Mouse (Mus musculus) inflammation-experienced regulatory T-cells, adult 16 weeks (primary cell): Measurements from ENCODE around the gene Dbp. TPM values are rescaled to one million over a fixed set of nuclear protein-coding genes. Genes with fewer than 3 reads are reported as not detected.

Experiments used
- polyA plus RNA-seq: library from polyadenylated mRNA; unstranded; fragments of 100-300 nt; shearing (Covaris generic); gene quantifications from one replicate; pipeline ENCODE4 v1.2.1, GENCODE M21; 2017

Dbp gene
- polyA plus RNA-seq: 14.7 TPM

GRCm38 (mm10) chr7:45704730-45705442, at the start of gene Dbp:
Gene Dbp (plus strand): TSS chr7:45705088.

DNA sequence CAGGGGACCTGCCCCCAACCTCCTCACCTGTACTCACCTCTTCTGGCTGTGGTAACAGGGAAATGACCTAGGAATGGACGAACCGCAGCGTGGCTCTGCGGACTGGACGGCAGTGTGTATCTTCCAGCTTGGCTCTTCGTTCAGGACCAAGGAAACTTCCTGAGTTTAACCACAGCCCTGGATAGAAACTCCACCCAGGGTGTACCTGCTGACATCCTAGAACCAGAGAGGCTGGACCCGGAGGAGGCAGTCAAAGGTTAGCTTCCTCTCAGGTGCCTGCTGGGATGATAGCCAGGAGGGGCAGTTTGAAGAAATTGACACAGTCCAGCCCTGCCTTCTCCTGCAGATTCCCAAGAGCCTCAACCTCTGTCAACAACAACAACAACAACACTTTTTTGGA, 38.7 kb upstream of the Dbp start, which contains the start of gene Fut2:
Gene Fut2, minus strand, starts transcription at position 234 of the 400 bp plus-strand sequence.

DNA sequence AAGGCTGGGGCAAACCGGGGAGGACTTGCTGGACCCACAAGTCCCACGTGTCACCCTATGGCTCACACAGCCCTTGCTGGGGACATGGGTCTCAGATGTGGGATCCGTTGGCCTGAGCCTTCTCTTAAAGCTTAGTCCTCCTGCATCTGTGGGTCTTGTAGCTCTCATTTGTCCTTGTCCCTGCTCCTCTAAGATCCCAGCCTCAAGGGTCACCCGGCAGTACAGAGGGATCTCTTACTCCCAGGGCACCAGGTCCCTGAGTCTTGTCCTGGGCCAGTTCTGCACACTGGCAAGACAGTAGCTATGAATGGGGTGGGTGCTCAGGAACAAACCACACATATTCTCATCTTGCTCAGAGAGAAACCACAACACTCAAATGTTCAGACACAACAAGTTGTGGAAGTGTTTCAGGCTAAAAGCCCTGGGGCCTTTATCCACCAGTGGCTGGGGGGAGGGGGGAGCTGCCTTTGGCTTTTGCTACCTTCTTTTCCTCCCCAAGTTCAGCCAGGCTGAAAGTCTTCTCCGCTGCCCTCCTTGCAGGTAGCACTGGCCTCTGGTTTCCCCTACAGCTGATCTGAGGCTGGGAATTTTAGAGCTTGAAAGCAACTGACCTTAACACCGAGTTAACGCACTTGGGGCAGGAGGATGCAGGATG, 21.4 kb upstream of the Dbp start, which contains the start of gene Ntn5:
Gene Ntn5, plus strand, starts transcription at position 627 of the 655 bp plus-strand sequence.

GRCm38 (mm10) chr7:45693921-45694591, 10.8 kb upstream of the Dbp start, which contains the start of gene Sec1:
Gene Sec1 (minus strand): TSS chr7:45694402.

GRCm38 (mm10) chr7:45699523-45700141, 5.3 kb upstream of the Dbp start, which contains the start of gene Car11:
Gene Car11 (plus strand): TSS chr7:45699843.

DNA sequence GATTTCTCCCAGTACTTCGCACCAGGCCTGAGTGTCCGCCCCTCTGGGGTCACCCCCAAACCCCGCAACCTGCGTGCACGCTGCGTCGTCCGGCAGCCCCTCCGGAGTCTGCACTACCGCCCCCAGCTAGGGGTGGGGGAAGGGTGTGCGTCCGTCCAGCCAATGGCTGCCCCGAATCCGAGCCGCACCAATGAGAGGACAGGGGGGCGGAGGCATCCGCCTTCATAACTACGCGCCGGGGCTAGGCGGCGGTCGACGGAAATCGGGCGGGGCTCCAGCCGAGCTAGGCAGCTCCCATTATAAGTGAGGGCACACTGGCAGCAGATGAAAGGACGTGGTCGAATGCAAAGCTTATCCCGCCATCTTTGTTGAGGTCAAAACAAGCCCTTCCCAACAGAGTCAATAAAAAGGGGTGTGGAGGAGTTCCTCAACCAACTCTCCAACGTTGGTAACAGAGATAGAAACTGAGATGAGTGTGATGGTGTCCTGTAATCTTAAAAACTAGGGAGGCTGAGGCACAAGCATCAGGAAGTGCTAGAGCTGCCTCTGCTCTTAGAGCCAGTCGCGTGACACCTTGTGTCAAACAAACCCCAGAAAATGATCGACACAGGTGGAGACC, 10.3 kb downstream of the Dbp start, which contains the start of gene Rpl18:
Gene Rpl18, plus strand, starts transcription at position 368 of the 619 bp plus-strand sequence.

DNA sequence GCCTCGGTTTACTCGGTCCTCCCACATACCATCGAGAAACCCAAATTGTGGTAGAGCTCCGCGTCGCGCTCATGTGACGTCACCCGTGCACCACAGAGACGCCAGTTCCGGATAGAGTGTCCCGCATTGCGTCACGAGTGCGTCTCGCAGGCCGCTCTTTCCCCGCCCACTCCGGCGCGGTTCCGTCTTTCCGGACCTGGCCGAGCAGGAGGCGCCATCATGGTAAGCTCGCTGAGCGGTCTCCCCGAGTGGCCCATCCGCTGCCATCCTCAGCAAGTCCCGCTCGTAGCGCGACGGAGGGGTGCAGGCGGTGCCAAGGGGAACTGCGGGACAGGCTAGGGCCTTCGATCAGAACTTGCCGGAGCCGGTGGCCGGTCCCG, 13.0 kb downstream of the Dbp start, which contains the start of gene Sphk2:
Gene Sphk2, minus strand, starts transcription at position 85 of the 380 bp plus-strand sequence.

GRCm38 (mm10) chr7:45720413-45721233, 15.7 kb downstream of the Dbp start, which contains the start of gene Fam83e:
Gene Fam83e (plus strand): TSS chr7:45721212.

GRCm38 (mm10) chr7:45725713-45726112, 20.8 kb downstream of the Dbp start, which contains the start of gene Spaca4:
Gene Spaca4 (minus strand): TSS chr7:45725813.

Other genes starting within 250 kb of the Dbp start
- gene Ftl1, start 245.2 kb upstream of the Dbp start, polyA plus RNA-seq: 2,222 TPM
- 253 TPM for gene Bax, start 238.2 kb upstream of the Dbp start, polyA plus RNA-seq
- gene Tulp2, start 223.2 kb upstream of the Dbp start, polyA plus RNA-seq: 1.0 TPM
- gene Gm45808, start 218.3 kb upstream of the Dbp start, polyA plus RNA-seq: not detected
- gene Dhdh, start 216.3 kb upstream of the Dbp start, polyA plus RNA-seq: 0.95 TPM
- 310 TPM for gene Nucb1, start 194.7 kb upstream of the Dbp start, polyA plus RNA-seq
- gene Ppp1r15a, start 178.8 kb upstream of the Dbp start, polyA plus RNA-seq: 57.1 TPM
- 0.71 TPM for gene Plekha4, start 178.8 kb upstream of the Dbp start, polyA plus RNA-seq
- 1.6 TPM for gene Hsd17b14, start 150.2 kb upstream of the Dbp start, polyA plus RNA-seq
- 68.4 TPM for gene Bcat2, start 134.9 kb upstream of the Dbp start, polyA plus RNA-seq
- gene Fgf21, start 89.6 kb upstream of the Dbp start, polyA plus RNA-seq: not detected
- gene Fut1, start 87.8 kb upstream of the Dbp start, polyA plus RNA-seq: not detected
- gene Izumo1, start 83.3 kb upstream of the Dbp start, polyA plus RNA-seq: not detected
- gene Rasip1, start 77.6 kb upstream of the Dbp start, polyA plus RNA-seq: 0.65 TPM
- 0.65 TPM for gene Mamstr, start 65.1 kb upstream of the Dbp start, polyA plus RNA-seq
- 0.12 TPM for gene Fut2, start 38.7 kb upstream of the Dbp start, polyA plus RNA-seq
- not detected for gene Ntn5, start 21.1 kb upstream of the Dbp start, polyA plus RNA-seq
- 0.20 TPM for gene Sec1, start 10.7 kb upstream of the Dbp start, polyA plus RNA-seq
- gene Car11, start 5.2 kb upstream of the Dbp start, polyA plus RNA-seq: 9.3 TPM
- gene Rpl18, start 10.4 kb downstream of the Dbp start, polyA plus RNA-seq: 1,529 TPM
- gene Sphk2, start 12.9 kb downstream of the Dbp start, polyA plus RNA-seq: 40.4 TPM
- not detected for gene Fam83e, start 16.1 kb downstream of the Dbp start, polyA plus RNA-seq
- not detected for gene Spaca4, start 20.7 kb downstream of the Dbp start, polyA plus RNA-seq
- 0.13 TPM for gene Lmtk3, start 78.7 kb downstream of the Dbp start, polyA plus RNA-seq
- 2.7 TPM for gene Sult2b1, start 79.6 kb downstream of the Dbp start, polyA plus RNA-seq
- 45.3 TPM for gene Cyth2, start 109.5 kb downstream of the Dbp start, polyA plus RNA-seq
- not detected for gene Kcnj14, start 119.7 kb downstream of the Dbp start, polyA plus RNA-seq
- gene Grwd1, start 125.9 kb downstream of the Dbp start, polyA plus RNA-seq: 44.0 TPM
- 108 TPM for gene Kdelr1, start 167.7 kb downstream of the Dbp start, polyA plus RNA-seq
- 0.23 TPM for gene Grin2d, start 173.3 kb downstream of the Dbp start, polyA plus RNA-seq
- gene Syngr4, start 191.6 kb downstream of the Dbp start, polyA plus RNA-seq: 0.41 TPM
- gene Tmem143, start 191.9 kb downstream of the Dbp start, polyA plus RNA-seq: 8.6 TPM
- 654 TPM for gene Emp3, start 216.3 kb downstream of the Dbp start, polyA plus RNA-seq
- gene Ccdc114, start 219.0 kb downstream of the Dbp start, polyA plus RNA-seq: 1.4 TPM